Mouse (Mus musculus) spleen, postnatal 4 days (tissue): ENCODE measurements at regions not wholly inside any gene's neighbourhood (a gene's known extent, or its start where the extent isn't known, plus 50 kb on each side); places are given as distances from the start of the nearest gene placed in this dataset.

ENCODE experiments used
- DNase-seq, 2 experiments: peaks; one replicate each; pipeline ENCODE4 v3.0.0; 2022; ENCODE audit warnings: low spot score in 2 of 2

GRCm38 (mm10) chr13:107944831-107945230, 99.4 kb upstream of the Smim15 start:
- DNase-seq, result peak in 1 of 2 experiments; percentile 21

DNA sequence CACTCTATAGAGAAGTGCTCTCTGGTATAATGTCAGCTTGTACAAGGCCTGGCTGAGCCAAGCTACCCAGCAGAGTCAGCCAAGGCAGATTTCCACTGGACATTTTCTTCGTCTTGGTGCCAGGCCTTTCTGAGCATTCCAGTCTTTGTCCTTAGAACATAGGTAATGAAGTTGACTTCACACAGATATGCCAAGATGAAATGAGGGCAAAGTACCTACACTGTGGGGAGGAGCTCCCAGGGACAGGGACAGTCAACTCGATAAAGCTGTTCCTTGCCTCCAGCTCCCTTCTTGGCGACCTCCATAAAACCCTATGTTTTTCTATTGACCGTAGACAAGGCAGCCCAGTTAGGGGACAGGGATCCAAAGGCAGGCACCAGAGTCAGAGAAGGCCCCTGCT, 101.3 kb upstream of the Smim15 start:
- DNase-seq, result no peak

- DNase-seq, result no peak
Measured at GRCm38 (mm10) chr13:107942297-107942962, 101.8 kb upstream of the Smim15 start.

GRCm38 (mm10) chr13:107939916-107940646, 104.2 kb upstream of the Smim15 start:
- DNase-seq, result no peak

- DNase-seq, result no peak
Measured at GRCm38 (mm10) chr13:107935611-107936010, 108.6 kb upstream of the Smim15 start.

DNA sequence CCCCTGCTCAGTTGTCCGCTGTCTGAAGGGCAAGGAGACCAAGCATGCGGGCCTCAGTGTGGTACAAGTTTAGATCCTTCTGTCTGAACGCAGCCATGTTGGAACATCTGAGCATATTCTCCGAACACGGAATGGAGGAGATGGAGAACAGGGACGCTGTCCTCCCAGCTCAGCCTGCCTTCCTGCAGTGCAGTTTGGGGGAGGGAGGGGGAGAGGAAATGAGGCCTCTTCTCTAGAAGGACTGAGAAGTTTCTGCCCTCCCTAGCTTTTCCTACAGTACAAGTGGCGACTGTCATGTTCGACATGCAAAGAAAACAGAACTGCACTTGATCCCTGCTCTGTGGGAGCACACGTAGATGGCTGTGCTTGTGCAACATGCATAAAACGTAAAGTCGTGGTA, 109.6 kb upstream of the Smim15 start:
- DNase-seq, result no peak

- DNase-seq, result no peak
Measured at GRCm38 (mm10) chr13:107933598-107934571, 110.4 kb upstream of the Smim15 start.

DNA sequence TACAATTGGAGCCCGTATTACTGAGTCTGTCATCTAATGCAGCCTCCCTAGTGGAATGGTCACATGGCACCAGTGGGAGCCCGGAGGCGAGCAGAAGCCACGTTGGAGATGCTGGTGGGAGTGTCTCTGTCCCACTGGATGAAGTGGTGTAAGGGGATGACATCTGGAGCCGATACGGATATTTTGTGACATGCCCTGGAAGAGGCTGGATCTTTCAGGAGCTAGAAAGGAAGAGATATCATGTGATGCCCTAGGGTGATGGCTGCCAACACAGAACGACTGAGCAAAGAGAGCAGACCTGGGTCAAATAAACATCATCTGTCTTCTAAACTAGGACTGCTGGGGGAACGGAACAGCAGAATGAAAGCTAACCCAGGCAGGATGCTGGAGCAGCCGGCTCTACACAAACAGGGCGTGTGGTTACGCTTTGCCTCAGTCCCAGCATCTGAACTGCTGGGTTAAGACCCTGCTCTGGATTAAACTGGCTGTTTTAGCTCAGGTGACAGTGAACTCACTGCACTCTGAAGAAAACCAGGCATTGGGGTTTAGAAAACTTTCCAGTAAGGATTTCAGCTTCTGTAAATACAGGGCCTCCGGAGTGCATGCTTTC, 111.7 kb upstream of the Smim15 start:
- DNase-seq, result no peak

- no peak for DNase-seq
Measured at GRCm38 (mm10) chr13:107931216-107931615, 113.0 kb upstream of the Smim15 start.

- no peak for DNase-seq
Measured at GRCm38 (mm10) chr13:107927499-107928215, 116.6 kb upstream of the Smim15 start.

- DNase-seq, result no peak
Measured at GRCm38 (mm10) chr13:107925470-107925869, 118.8 kb upstream of the Smim15 start.

DNA sequence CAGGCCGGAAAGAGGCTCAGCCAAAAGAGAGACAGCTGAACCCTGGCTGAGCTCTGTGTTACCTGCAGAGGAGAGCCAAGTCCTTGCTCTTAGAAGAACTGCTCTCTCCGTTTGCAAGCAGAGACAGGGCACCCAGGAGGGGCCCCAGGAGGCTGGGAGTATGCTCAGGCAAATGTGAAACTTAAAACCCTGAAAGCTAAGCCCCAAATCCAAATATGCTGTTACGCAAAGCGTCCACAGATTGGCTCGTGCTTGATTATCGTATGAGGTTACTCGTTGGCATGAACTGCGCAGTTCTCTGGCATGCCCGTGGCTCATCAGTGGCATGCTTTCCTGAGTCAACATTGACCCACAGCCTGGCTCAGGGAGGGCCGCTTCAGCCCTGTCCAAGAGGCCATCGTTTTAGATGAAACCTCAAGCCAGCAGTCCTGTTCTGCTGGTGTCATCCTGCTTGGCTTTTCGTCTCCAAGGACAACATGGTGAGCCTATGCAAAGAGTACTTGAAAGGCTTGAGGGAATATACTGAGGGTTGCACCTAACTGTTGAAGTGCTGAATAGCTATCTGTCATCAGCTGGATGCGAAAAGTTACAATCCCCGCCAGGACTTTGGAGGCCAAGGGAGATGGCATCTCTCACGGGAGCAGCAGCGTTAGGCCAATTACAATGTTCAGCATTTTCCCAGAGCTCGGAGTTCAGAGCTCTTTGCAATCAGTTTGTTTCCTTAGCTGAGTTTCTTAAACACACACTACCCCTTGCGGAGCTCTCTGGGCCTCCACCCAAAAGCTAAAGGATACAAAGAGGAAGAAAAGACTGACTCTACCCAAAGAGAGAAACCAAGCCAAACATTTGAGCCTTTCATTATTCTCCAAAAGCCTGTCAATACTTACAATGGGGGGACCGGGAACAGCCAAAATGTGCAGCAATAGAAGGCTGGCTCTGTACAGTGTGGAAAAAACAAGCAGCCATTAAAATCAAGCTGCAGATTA, 120.8 kb upstream of the Smim15 start:
- no peak for DNase-seq

DNA sequence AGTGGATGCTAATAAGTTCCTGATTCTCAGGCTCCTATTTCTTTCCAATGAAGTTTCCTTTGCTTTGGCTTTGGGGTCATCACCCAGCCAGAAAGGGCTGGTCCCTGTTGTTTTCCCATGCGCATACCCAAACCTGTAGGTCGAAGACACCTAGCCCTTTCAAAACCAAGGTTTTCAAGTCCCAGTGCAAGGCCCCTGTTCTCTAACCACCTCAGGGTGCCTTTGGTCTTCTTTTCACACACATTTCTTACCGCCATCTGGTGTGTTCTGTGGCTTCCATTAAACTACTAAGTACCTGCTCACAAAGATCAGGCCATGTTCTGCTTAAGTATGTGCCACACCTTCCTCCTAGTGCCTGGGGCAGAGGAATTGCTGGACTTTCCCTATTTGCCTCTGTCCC, 124.8 kb upstream of the Smim15 start:
- no peak for DNase-seq

GRCm38 (mm10) chr13:107918478-107918877, 125.8 kb upstream of the Smim15 start:
- DNase-seq, result no peak

GRCm38 (mm10) chr13:107918065-107918464, 126.2 kb upstream of the Smim15 start:
- DNase-seq, result no peak

DNA sequence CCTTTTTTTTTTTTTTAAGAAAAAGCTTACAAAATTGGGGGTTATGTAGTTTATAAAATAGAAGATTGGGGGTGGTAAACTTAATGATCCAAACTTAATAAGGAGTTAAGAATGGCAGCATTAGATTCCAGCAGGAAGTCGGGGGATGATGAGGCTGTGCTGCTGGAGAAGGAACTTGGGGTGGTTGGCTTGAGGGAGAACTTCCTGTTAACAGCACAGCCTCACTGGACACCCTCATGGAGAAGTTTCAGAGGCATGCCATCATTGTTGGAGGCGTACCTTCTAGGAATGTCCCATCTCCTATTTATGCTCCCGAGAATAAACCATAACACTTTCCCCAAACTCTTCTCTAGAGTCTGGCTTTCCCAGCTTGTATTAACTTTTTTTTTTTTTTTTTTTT, 126.7 kb upstream of the Smim15 start:
- DNase-seq, result no peak

GRCm38 (mm10) chr13:107910125-107910524, 134.1 kb upstream of the Smim15 start:
- DNase-seq, result no peak

DNA sequence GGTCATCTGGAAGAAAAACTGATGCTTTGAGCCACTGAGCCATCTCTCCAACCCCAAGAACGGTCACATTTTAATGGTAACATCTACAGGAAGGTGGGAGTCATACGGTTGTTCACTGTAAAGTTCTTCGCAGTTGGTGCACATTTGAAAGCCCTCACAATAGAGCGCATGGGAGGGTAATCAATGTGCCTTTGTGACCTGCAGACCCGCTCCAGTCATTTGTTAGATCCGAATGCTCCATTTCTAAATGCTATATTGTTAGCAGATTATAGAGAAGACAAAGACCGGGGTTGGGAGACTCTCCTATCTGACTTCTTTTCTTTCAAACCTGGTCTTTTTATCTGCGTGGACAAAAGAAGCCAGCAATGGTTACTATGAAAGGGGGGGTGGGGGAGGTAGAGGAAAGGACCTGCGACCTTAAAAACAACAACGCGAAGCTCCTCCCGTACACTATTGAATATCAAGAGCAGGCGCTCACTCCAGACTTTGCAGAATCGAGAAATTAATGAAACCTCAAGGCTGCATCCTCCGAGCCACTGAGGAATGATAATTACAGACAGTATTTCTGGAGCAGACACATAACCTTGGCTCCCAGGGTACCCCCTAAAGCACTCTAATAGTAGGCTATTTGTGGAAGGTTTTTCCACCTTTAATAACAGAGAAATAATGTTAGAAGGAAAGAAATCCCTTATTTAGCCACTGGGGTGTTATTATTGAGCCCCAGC, 134.7 kb upstream of the Smim15 start:
- no peak for DNase-seq

- DNase-seq, result no peak
Measured at GRCm38 (mm10) chr13:107907966-107908365, 136.3 kb upstream of the Smim15 start.
